Mouse (Mus musculus): ENCODE measurements around the gene H1f0.

H1f0 gene

GRCm38 (mm10) chr15:79038853-79039252 is 10.6 kb downstream of the H1f0 start:
- peak; percentile 91 for DNase-seq (ENCODE audit: low read depth, low spot score)

GRCm38 (mm10) chr15:79040501-79041416 is 12.5 kb downstream of the H1f0 start:
- peak; percentile 47 for DNase-seq (ENCODE audit: low read depth, low spot score)

GRCm38 (mm10) chr15:79041585-79041984 is 13.3 kb downstream of the H1f0 start, which contains the start of gene Galr3:
Gene Galr3, plus strand, starts transcription at chr15:79041885.
- DNase-seq (ENCODE audit: low read depth, low spot score), result no peak

GRCm38 (mm10) chr15:79042721-79043491 is 14.7 kb downstream of the H1f0 start:
- DNase-seq (ENCODE audit: low read depth, low spot score), result peak; percentile 69

- peak; percentile 42 for DNase-seq (ENCODE audit: low read depth, low spot score)
Measured at GRCm38 (mm10) chr15:79044837-79045236, 16.6 kb downstream of the H1f0 start.

- DNase-seq (ENCODE audit: low read depth, low spot score), result no peak
Measured at GRCm38 (mm10) chr15:79048186-79048585, 19.9 kb downstream of the H1f0 start.

- DNase-seq (ENCODE audit: low read depth, low spot score), result no peak
Measured at GRCm38 (mm10) chr15:79050160-79050845, 22.1 kb downstream of the H1f0 start.

GRCm38 (mm10) chr15:79050964-79051363 is 22.7 kb downstream of the H1f0 start:
- DNase-seq (ENCODE audit: low read depth, low spot score), result no peak

- DNase-seq (ENCODE audit: low read depth, low spot score), result peak; percentile 51
Measured at GRCm38 (mm10) chr15:79051461-79052360, 23.5 kb downstream of the H1f0 start.

GRCm38 (mm10) chr15:79052366-79052765 is 24.1 kb downstream of the H1f0 start:
- no peak for DNase-seq (ENCODE audit: low read depth, low spot score)

- no peak for DNase-seq (ENCODE audit: low read depth, low spot score)
Measured at GRCm38 (mm10) chr15:79056601-79057000, 28.4 kb downstream of the H1f0 start.

GRCm38 (mm10) chr15:79057850-79058249 is 29.6 kb downstream of the H1f0 start:
- DNase-seq (ENCODE audit: low read depth, low spot score), result no peak

GRCm38 (mm10) chr15:79060887-79061565 is 32.8 kb downstream of the H1f0 start:
- no peak for DNase-seq (ENCODE audit: low read depth, low spot score)

GRCm38 (mm10) chr15:79062376-79063159 is 34.3 kb downstream of the H1f0 start, which contains the start of gene Ankrd54:
Gene Ankrd54, minus strand, starts transcription at chr15:79062893.
- DNase-seq (ENCODE audit: low read depth, low spot score), result peak; percentile 99

- DNase-seq (ENCODE audit: low read depth, low spot score), result no peak
Measured at GRCm38 (mm10) chr15:79063160-79063740, 35.0 kb downstream of the H1f0 start.

- peak; percentile 40 for DNase-seq (ENCODE audit: low read depth, low spot score)
Measured at GRCm38 (mm10) chr15:79065086-79065770, 37.0 kb downstream of the H1f0 start.

GRCm38 (mm10) chr15:79066276-79066675 is 38.0 kb downstream of the H1f0 start:
- DNase-seq (ENCODE audit: low read depth, low spot score), result peak; percentile 45

GRCm38 (mm10) chr15:79067631-79068030 is 39.4 kb downstream of the H1f0 start:
- DNase-seq (ENCODE audit: low read depth, low spot score), result no peak
